Mouse (Mus musculus) activated CD4-positive, CD25-positive, alpha-beta regulatory T cell, adult 4 months (primary cell): ENCODE measurements around the gene Sp3. TPM values are rescaled to one million over a fixed set of nuclear protein-coding genes. Genes with fewer than 3 reads are reported as not detected.
"Not testable (repeated sequence)": the region's sequence is repeated elsewhere in the genome, so short reads cannot be mapped to it uniquely, and the experiment has no call there.

Source experiments
- ATAC-seq: one replicate; pipeline ENCODE4 v1.8.0; 2017
- polyA plus RNA-seq, 2 experiments: library from polyadenylated mRNA; unstranded; fragments of 100-300 nt; shearing (Covaris generic); gene quantifications; one replicate each; pipeline ENCODE4 v1.2.1; 2017

Sp3 gene
- polyA plus RNA-seq, 2 experiments from 2014 or later = 61.4 to 62.9 TPM

- ATAC-seq = not testable (repeated sequence)
These were observed 8.7 kb upstream of the Sp3 start for GRCm38 (mm10) chr2:72988945-72989344.

- ATAC-seq = no peak
These were observed 6.4 kb upstream of the Sp3 start, which contains the start of gene Gm11084 for GRCm38 (mm10) chr2:72986616-72987015. Gene Gm11084, minus strand, starts transcription at chr2:72986716.

- no peak for ATAC-seq
These were observed 5.3 kb upstream of the Sp3 start for GRCm38 (mm10) chr2:72985516-72985915.

- no peak for ATAC-seq
These were observed 4.6 kb upstream of the Sp3 start for GRCm38 (mm10) chr2:72984806-72985205.

GRCm38 (mm10) chr2:72983211-72983610 is 3.0 kb upstream of the Sp3 start:
- ATAC-seq = no peak

GRCm38 (mm10) chr2:72982110-72982785 is 2.0 kb upstream of the Sp3 start:
- no peak for ATAC-seq

- ATAC-seq = no peak
These were observed 1.3 kb upstream of the Sp3 start for GRCm38 (mm10) chr2:72981441-72982109.

GRCm38 (mm10) chr2:72981075-72981420 is 802 bp upstream of the Sp3 start:
- no peak for ATAC-seq

- ATAC-seq = peak; percentile 35
These were observed 581 bp downstream of the Sp3 start for GRCm38 (mm10) chr2:72979659-72980071.

GRCm38 (mm10) chr2:72978901-72979658 is 1.2 kb downstream of the Sp3 start:
- peak; percentile 50 for ATAC-seq

- peak; percentile 35 for ATAC-seq
These were observed 1.8 kb downstream of the Sp3 start for GRCm38 (mm10) chr2:72978473-72978872.

- no peak for ATAC-seq
These were observed 3.0 kb downstream of the Sp3 start for GRCm38 (mm10) chr2:72977272-72977671.

- no peak for ATAC-seq
These were observed 4.2 kb downstream of the Sp3 start for GRCm38 (mm10) chr2:72976036-72976435.

- no peak for ATAC-seq
These were observed 9.4 kb downstream of the Sp3 start for GRCm38 (mm10) chr2:72970831-72971230.

GRCm38 (mm10) chr2:72970302-72970701 is 9.9 kb downstream of the Sp3 start:
- ATAC-seq = no peak

- ATAC-seq = no peak
These were observed 11.7 kb downstream of the Sp3 start for GRCm38 (mm10) chr2:72968536-72968935.

GRCm38 (mm10) chr2:72965450-72965849 is 14.8 kb downstream of the Sp3 start:
- no peak for ATAC-seq

- no peak for ATAC-seq
These were observed 23.8 kb downstream of the Sp3 start for GRCm38 (mm10) chr2:72956415-72956814.

- ATAC-seq = no peak
These were observed 27.3 kb downstream of the Sp3 start for GRCm38 (mm10) chr2:72952979-72953378.

GRCm38 (mm10) chr2:72935937-72936336 is 44.3 kb downstream of the Sp3 start:
- no peak for ATAC-seq

- no peak for ATAC-seq
These were observed 48.1 kb downstream of the Sp3 start for GRCm38 (mm10) chr2:72932186-72932585.

GRCm38 (mm10) chr2:72924981-72925380 is 55.3 kb downstream of the Sp3 start:
- ATAC-seq = no peak

- no peak for ATAC-seq
These were observed 64.1 kb downstream of the Sp3 start for GRCm38 (mm10) chr2:72916170-72916569.
